Comparison of ENCODE assay signal across 9 mouse cellular contexts in genomic region chr11:43263548-43264218, GRCm38 (mm10).
A peak's percentile ranks its signal among the peaks of the same experiment; 100 is the strongest.
DNase-seq lines count a peak whose midpoint lies in the region; ATAC-seq and TF ChIP-seq lines count a peak whose summit lies in the region.
"Had no signal": no experiment of that assay in that cellular context is flagged by ENCODE, and none has a peak within 500 bp of the region (broad histone marks: within the 10 kb centered on the region; RNA-seq: fewer than 3 reads in every experiment).

No protein-coding gene starts in this region.

- no peaks in the 10 kb centered on the region for H3K4me1 ChIP-seq in small intestine, adult 2 months (ENCODE audit: control insufficient read depth, insufficient read depth, insufficient read length, low read length)
- H3K4me1 ChIP-seq: liver, embryonic 13.5 days had no signal

- peak; percentile 22 for DNase-seq in CD4-positive, CD25-positive, alpha-beta regulatory T cell, adult 2 months (ENCODE audit: low read depth, low spot score)
- peak; percentile 25 for DNase-seq in adrenal gland, adult 8-10 months
- DNase-seq in embryo, embryonic 9.5 days (ENCODE audit: extremely low spot score), result peak; percentile 53
- DNase-seq in heart, postnatal 4 days, result peak; percentile 75
- DNase-seq in layer of hippocampus, adult 9-10 months (ENCODE audit: low spot score), result peak; percentile 36
- DNase-seq in lung, postnatal 25 days (ENCODE audit: low spot score), result peak; percentile 46
- DNase-seq: liver, embryonic 13.5 days had no signal

- peaks cover 16% of the 10 kb centered on the region for H3K36me3 ChIP-seq in small intestine, adult 2 months (ENCODE audit: control insufficient read depth, insufficient read depth, low read length)
- H3K36me3 ChIP-seq: liver, embryonic 13.5 days had no signal

- H3K27me3 ChIP-seq in small intestine, adult 2 months (ENCODE audit: control insufficient read depth, insufficient read depth, low read length), result no peaks in the 10 kb centered on the region
- H3K27me3 ChIP-seq: liver, embryonic 13.5 days had no signal

- WGBS in small intestine, adult 2 months, result 40% methylated on average over 3 of the region's 3 CpGs

- peak; percentile 72; the same call in 1 of the 2 replicates for TF ChIP-seq CTCF in small intestine, adult 2 months (IDR thresholded peaks at IDR 0.05; ENCODE audit: extremely low read depth, insufficient read length, insufficient replicate concordance, low read depth, low read length)

- H3K27ac ChIP-seq in small intestine, adult 2 months (ENCODE audit: insufficient read depth, low read depth, low read length), result no peak overlapping the region
- H3K27ac ChIP-seq: liver, embryonic 13.5 days had no signal

- H3K4me3 ChIP-seq in small intestine, adult 2 months (ENCODE audit: low read depth, low read length), result no peak overlapping the region
- H3K4me3 ChIP-seq: liver, embryonic 13.5 days had no signal

- no peak for TF ChIP-seq POLR2A in small intestine, adult 2 months (IDR thresholded peaks at IDR 0.05; ENCODE audit: low read depth, low read length)

- ATAC-seq in CD4-positive, CD25-positive, alpha-beta regulatory T cell, adult 4 months, result no peak

Comparison
In these comparisons a context has a peak if more than half of its experiments do, and no peak if none do; other contexts are left out.
1. DNase-seq: peak in every context shown above with its lines; median percentile 75 in heart, postnatal 4 days; 53 in embryo, embryonic 9.5 days; 46 in lung, postnatal 25 days; 36 in layer of hippocampus, adult 9-10 months; 25 in adrenal gland, adult 8-10 months; 22 in CD4-positive, CD25-positive, alpha-beta regulatory T cell, adult 2 months.